Mouse (Mus musculus) lung, embryonic 14.5 days (tissue): ENCODE data around the gene Whrn. TPM values are rescaled to one million over a fixed set of nuclear protein-coding genes. Genes with fewer than 3 reads are reported as not detected.
A peak's percentile ranks its signal among the peaks of the same experiment; 100 is the strongest.

Experiments
- ATAC-seq: fragments of 200-750 bp; cut with Nextera tagmentation; 2 replicates; pipeline ENCODE4 v1.8.0; 2017; ENCODE audit warnings: mild to moderate bottlenecking, moderate TSS enrichment, moderate library complexity; ENCODE audit not compliant: insufficient read depth
- DNase-seq: peaks from one replicate; pipeline ENCODE4 v3.0.0-alpha.2; 2015
- H3K27ac ChIP-seq: fragments of 300-500 bp; sonication (generic); 2 replicates; pipeline ENCODE4 v1.5.1; 2014; ENCODE audit warnings: low read depth, mild to moderate bottlenecking, moderate library complexity
- H3K27me3 ChIP-seq: fragments of 300-500 bp; sonication (generic); 2 replicates; pipeline ENCODE4 v1.6.1; 2014; ENCODE audit warnings: low read length, control low read depth; ENCODE audit not compliant: insufficient read depth
- H3K36me3 ChIP-seq: fragments of 300-500 bp; sonication (generic); 2 replicates; pipeline ENCODE4 v1.6.1; 2014; ENCODE audit warnings: control low read depth; ENCODE audit not compliant: insufficient read depth
- H3K4me1 ChIP-seq: fragments of 300-500 bp; sonication (generic); 2 replicates; pipeline ENCODE4 v1.6.1; 2014; ENCODE audit warnings: antibody characterized with exemption, control low read depth; ENCODE audit not compliant: insufficient read depth
- H3K4me2 ChIP-seq: fragments of 300-500 bp; sonication (generic); 2 replicates; pipeline ENCODE4 v1.6.1; 2014; ENCODE audit warnings: mild to moderate bottlenecking
- H3K4me3 ChIP-seq: fragments of 300-500 bp; sonication (generic); 2 replicates; pipeline ENCODE4 v1.5.1; 2014; ENCODE audit warnings: low read depth, low read length
- H3K9ac ChIP-seq: fragments of 300-500 bp; sonication (generic); 2 replicates; pipeline ENCODE4 v1.6.1; 2014
- H3K9me3 ChIP-seq: fragments of 300-500 bp; sonication (generic); 2 replicates; pipeline ENCODE4 v1.6.1; 2016; ENCODE audit warnings: low read depth, low read length, control low read depth
- CTCF ChIP-seq: IDR thresholded peaks from 2 replicates; pipeline ENCODE4 v1.5.1; 2016; ENCODE audit warnings: antibody characterized with exemption, low read depth
- WGBS: fragments of 180-500 bp; shearing (Covaris S2); extraction: QIAGEN DNeasy Blood & Tissue Kit; methylation state at CpG from one replicate; pipeline ENCODE4 v1.1.7; 2014; 5-methylcytosine and 5-hydroxymethylcytosine counted together
- polyA plus RNA-seq: library from polyadenylated mRNA; unstranded; fragments of >200 nt; fragmentation: Nextera tagmentation; extraction: Ambion mirVana; gene quantifications from 2 replicates; pipeline ENCODE4 v1.2.1, GENCODE M21; 2014

Gene Whrn
- polyA plus RNA-seq, 1 experiment from 2014 or later, result 4.5 TPM

- peak; percentile 97 for DNase-seq
- TF ChIP-seq CTCF, result no peak
- Histone ChIP-seq H3K4me1 (peaks cover 54% of the 10 kb centered on the region), H3K27ac (peak within 1 kb of the TSS; percentile 95), H3K9me3 (no peaks in the 10 kb centered on the region), H3K4me3 (peak within 1 kb of the TSS; percentile 31), H3K4me2 (peak within 1 kb of the TSS; percentile 69), H3K9ac (peak within 1 kb of the TSS; percentile 37), H3K27me3 (no peaks in the 10 kb centered on the region), H3K36me3 (no peaks in the 10 kb centered on the region)
- under 1% methylated on average over 17 of the region's 17 CpGs for WGBS
- peak; percentile 93 for ATAC-seq
These were observed 92.5 kb downstream of the Whrn start, which contains the start of gene Akna for GRCm38 (mm10) chr4:63403040-63403959. Gene Akna (minus strand): TSS chr4:63403354.

- H3K4me2 ChIP-seq, result peak overlapping the region; percentile 69
- H3K27me3 ChIP-seq, result no peaks in the 10 kb centered on the region
- H3K9ac ChIP-seq, result peak overlapping the region; percentile 37
- no peak for DNase-seq
- peak overlapping the region; percentile 31 for H3K4me3 ChIP-seq
- H3K9me3 ChIP-seq, result no peaks in the 10 kb centered on the region
- peak overlapping the region; percentile 95 for H3K27ac ChIP-seq
- H3K4me1 ChIP-seq, result peaks cover 54% of the 10 kb centered on the region
- peak; percentile 5; the same call in 1 of the 2 replicates for ATAC-seq
- H3K36me3 ChIP-seq, result peaks cover 5% of the 10 kb centered on the region
- TF ChIP-seq CTCF, result no peak
- 19% methylated on average over 6 of the region's 6 CpGs for WGBS
These were observed 93.2 kb downstream of the Whrn start for GRCm38 (mm10) chr4:63402558-63402957.

GRCm38 (mm10) chr4:63402056-63402455 is 93.7 kb downstream of the Whrn start:
- H3K4me2 ChIP-seq, result peak overlapping the region; percentile 69
- no peak for TF ChIP-seq CTCF
- H3K4me1 ChIP-seq, result peaks cover 54% of the 10 kb centered on the region
- H3K4me3 ChIP-seq, result peak overlapping the region; percentile 31
- H3K36me3 ChIP-seq, result peaks cover 11% of the 10 kb centered on the region
- 62% methylated on average over 10 of the region's 10 CpGs for WGBS
- peak overlapping the region; percentile 37 for H3K9ac ChIP-seq
- no peaks in the 10 kb centered on the region for H3K27me3 ChIP-seq
- DNase-seq (no peak), ATAC-seq (no peak)
- H3K27ac ChIP-seq, result peak overlapping the region; percentile 95
- no peaks in the 10 kb centered on the region for H3K9me3 ChIP-seq

GRCm38 (mm10) chr4:63401620-63402019 is 94.2 kb downstream of the Whrn start:
- Histone ChIP-seq H3K4me3 (no peak overlapping the region), H3K27me3 (no peaks in the 10 kb centered on the region), H3K36me3 (peaks cover 15% of the 10 kb centered on the region), H3K9ac (no peak overlapping the region), H3K27ac (peak overlapping the region; percentile 95; the same call in 1 of the 2 replicates), H3K4me2 (peak overlapping the region; percentile 69), H3K4me1 (peaks cover 54% of the 10 kb centered on the region), H3K9me3 (no peaks in the 10 kb centered on the region)
- TF ChIP-seq CTCF, result no peak
- ATAC-seq, result no peak
- WGBS, result 48% methylated on average over 6 of the region's 6 CpGs
- DNase-seq, result peak; percentile 37

GRCm38 (mm10) chr4:63400541-63401306 is 95.1 kb downstream of the Whrn start:
- ATAC-seq (no peak), DNase-seq (no peak)
- Histone ChIP-seq H3K36me3 (peaks cover 16% of the 10 kb centered on the region), H3K4me2 (no peak overlapping the region; the same call in none of the 2 replicates), H3K4me3 (no peak overlapping the region), H3K9ac (no peak overlapping the region), H3K27ac (no peak overlapping the region; the same call in 1 of the 2 replicates), H3K4me1 (peaks cover 51% of the 10 kb centered on the region), H3K27me3 (no peaks in the 10 kb centered on the region), H3K9me3 (no peaks in the 10 kb centered on the region)
- WGBS, result 80% methylated on average over 18 of the region's 18 CpGs
- no peak for TF ChIP-seq CTCF

- peak; percentile 43 for DNase-seq
- peak overlapping the region; percentile 29; the same call in 1 of the 2 replicates for H3K4me2 ChIP-seq
- ATAC-seq, result no peak
- no peaks in the 10 kb centered on the region for H3K27me3 ChIP-seq
- H3K9me3 ChIP-seq, result no peaks in the 10 kb centered on the region
- H3K36me3 ChIP-seq, result peaks cover 23% of the 10 kb centered on the region
- peaks cover 41% of the 10 kb centered on the region for H3K4me1 ChIP-seq
- H3K4me3 ChIP-seq, result no peak overlapping the region
- H3K27ac ChIP-seq, result peak overlapping the region; percentile 86
- TF ChIP-seq CTCF, result no peak
- WGBS, result 57% methylated on average over 8 of the region's 8 CpGs
- peak overlapping the region; percentile 24; the same call in 1 of the 2 replicates for H3K9ac ChIP-seq
These were observed 96.0 kb downstream of the Whrn start for GRCm38 (mm10) chr4:63399691-63400270.
